Mouse (Mus musculus) thymus, postnatal 4 days (tissue): ENCODE results near the gene Smc4.
A peak's percentile ranks its signal among the peaks of the same experiment; 100 is the strongest.
"Not testable (repeated sequence)": the region's sequence is repeated elsewhere in the genome, so short reads cannot be mapped to it uniquely, and the experiment has no call there.

Experiments
- DNase-seq: peaks from one replicate; pipeline ENCODE4 v3.0.0; 2021

The Smc4 gene

GRCm38 (mm10) chr3:69018635-69019034 is 14.1 kb downstream of the Smc4 start:
- DNase-seq = not testable (repeated sequence)

- DNase-seq = peak; percentile 57
Measured at GRCm38 (mm10) chr3:69020285-69020684, 15.7 kb downstream of the Smc4 start.

GRCm38 (mm10) chr3:69020764-69021163 is 16.2 kb downstream of the Smc4 start:
- no peak for DNase-seq

- no peak for DNase-seq
Measured at GRCm38 (mm10) chr3:69026133-69026783, 21.7 kb downstream of the Smc4 start.

GRCm38 (mm10) chr3:69040105-69040504 is 35.6 kb downstream of the Smc4 start:
- DNase-seq = no peak

GRCm38 (mm10) chr3:69041298-69041697 is 36.8 kb downstream of the Smc4 start:
- no peak for DNase-seq

GRCm38 (mm10) chr3:69044167-69044591 is 39.6 kb downstream of the Smc4 start:
- DNase-seq = no peak

GRCm38 (mm10) chr3:69044645-69045399 is 40.3 kb downstream of the Smc4 start, which contains the start of gene Trim59:
Trim59 (minus strand) TSS chr3:69044755.
- DNase-seq = peak; percentile 95

- no peak for DNase-seq
Measured at GRCm38 (mm10) chr3:69045400-69045703, 40.8 kb downstream of the Smc4 start.

- peak; percentile 27 for DNase-seq
Measured at GRCm38 (mm10) chr3:69045750-69046149, 41.2 kb downstream of the Smc4 start.

- no peak for DNase-seq
Measured at GRCm38 (mm10) chr3:69046509-69046908, 42.0 kb downstream of the Smc4 start.

- no peak for DNase-seq
Measured at GRCm38 (mm10) chr3:69047684-69048083, 43.1 kb downstream of the Smc4 start.

- DNase-seq = no peak
Measured at GRCm38 (mm10) chr3:69049011-69049410, 44.5 kb downstream of the Smc4 start.

- DNase-seq = no peak
Measured at GRCm38 (mm10) chr3:69051894-69052293, 47.4 kb downstream of the Smc4 start.

- no peak for DNase-seq
Measured at GRCm38 (mm10) chr3:69054760-69055432, 50.4 kb downstream of the Smc4 start.

- DNase-seq = no peak
Measured at GRCm38 (mm10) chr3:69055871-69056270, 51.3 kb downstream of the Smc4 start.

GRCm38 (mm10) chr3:69060672-69061071 is 56.1 kb downstream of the Smc4 start:
- DNase-seq = no peak

GRCm38 (mm10) chr3:69062764-69063163 is 58.2 kb downstream of the Smc4 start:
- DNase-seq = no peak

GRCm38 (mm10) chr3:69064005-69064404 is 59.5 kb downstream of the Smc4 start:
- no peak for DNase-seq
